Mouse (Mus musculus): ENCODE results near the gene Sardh.

Gene Sardh

GRCm38 (mm10) chr2:27248211-27248610 is at the start of gene Sardh:
Sardh (minus strand) TSS chr2:27248337.
- in situ Hi-C loops (cut with MboI, MseI), result loop anchor here in 1 of 2 experiments (10.0 kb wide), 1 partner anchor 1123 kb away; the partner anchor contains the start of gene Nacc2

GRCm38 (mm10) chr2:27296656-27297406 is 48.7 kb upstream of the Sardh start:
- in situ Hi-C loops (cut with MboI, MseI), result no loop called here

DNA sequence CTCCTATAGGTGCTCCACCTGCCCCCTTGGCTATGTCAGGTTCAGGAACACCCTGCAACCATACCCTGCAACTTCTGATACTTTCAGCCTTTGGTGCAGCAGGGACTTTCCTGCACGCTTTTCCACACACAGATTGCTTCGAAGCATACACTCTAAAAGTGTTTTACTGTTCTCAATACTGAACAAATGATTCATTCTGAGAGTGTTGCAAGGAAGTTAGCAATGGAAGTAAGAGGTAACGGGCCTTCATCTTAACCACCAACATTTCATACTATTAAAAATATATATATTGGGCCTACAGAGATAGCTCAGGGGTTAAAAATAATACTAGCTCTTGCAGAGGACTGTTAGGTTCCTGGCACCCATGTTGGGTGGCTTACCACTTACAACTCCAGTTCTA is 46.6 kb upstream of the Sardh start:
- in situ Hi-C loops (cut with MboI, MseI), result no loop called here

- in situ Hi-C loops (cut with MboI, MseI), result loop anchor here (5.0 kb wide), 3 partner anchors 138 to 478 kb away; partner anchors contain the start of gene Vav2 (in 1 of the 2)
Measured at GRCm38 (mm10) chr2:27289019-27289418, 40.9 kb upstream of the Sardh start.

DNA sequence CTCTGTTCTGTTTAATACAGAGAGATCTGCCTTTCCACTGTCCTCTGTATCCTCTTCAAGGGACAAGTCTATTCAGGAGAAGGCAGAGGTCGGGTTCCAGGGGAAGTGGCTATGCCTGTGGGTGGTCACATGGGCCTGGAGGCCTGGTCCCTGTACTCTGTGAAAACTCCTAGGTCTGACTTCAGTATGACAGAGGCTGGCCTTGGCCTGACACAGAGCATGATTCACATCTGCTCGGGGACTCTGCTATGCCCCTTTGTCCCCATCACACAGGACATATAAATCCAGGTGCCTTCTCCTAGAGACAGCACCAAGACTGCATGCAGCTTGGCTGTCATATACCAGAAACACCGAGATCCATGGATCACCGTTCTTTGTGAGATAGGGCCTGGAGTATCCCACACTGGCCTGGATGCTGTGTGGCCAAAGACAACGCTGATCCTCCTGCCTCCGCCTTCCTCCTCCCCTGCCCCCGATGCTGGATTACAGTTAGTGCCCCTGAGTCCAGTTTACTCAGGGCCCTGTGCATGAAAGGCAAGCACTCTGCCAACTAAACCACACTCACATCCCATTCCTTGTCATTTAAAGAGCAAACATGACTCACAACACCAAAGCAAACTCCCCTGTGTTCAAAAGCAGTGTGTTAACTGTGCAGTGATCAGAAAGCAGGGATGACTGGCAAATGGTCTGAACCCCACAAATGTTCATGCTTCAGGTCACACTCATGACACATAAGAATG is 39.0 kb upstream of the Sardh start:
- in situ Hi-C loops (cut with MboI, MseI), result loop anchor here (5.0 kb wide), 3 partner anchors 140 to 480 kb away; partner anchors contain the start of gene Vav2 (in 1 of the 2)

GRCm38 (mm10) chr2:27284441-27284840 is 36.3 kb upstream of the Sardh start:
- in situ Hi-C loops (cut with MboI, MseI), result no loop called here

GRCm38 (mm10) chr2:27281771-27282170 is 33.6 kb upstream of the Sardh start:
- in situ Hi-C loops (cut with MboI, MseI), result no loop called here

- in situ Hi-C loops (cut with MboI, MseI), result no loop called here
Measured at GRCm38 (mm10) chr2:27280920-27281611, 32.9 kb upstream of the Sardh start.

DNA sequence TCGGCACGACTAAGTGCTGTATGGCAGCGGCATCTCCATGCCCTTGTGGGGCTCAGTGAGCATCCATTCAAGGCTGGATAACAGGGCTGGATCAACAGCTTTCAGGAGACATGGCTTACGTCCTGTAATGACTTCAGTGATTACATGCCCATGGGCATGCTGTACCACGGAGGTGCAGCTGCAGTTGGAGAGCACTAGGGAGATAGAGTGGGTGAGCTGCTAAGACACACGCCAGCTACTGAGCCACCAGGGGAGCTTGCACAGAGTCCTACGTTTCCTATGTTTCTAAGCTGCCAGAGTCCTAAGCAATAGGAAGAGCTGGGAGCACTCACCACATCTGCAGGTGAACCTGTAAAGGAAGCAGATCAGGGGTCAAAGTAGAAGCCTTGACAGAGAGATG is 30.7 kb upstream of the Sardh start:
- in situ Hi-C loops (cut with MboI, MseI), result no loop called here

DNA sequence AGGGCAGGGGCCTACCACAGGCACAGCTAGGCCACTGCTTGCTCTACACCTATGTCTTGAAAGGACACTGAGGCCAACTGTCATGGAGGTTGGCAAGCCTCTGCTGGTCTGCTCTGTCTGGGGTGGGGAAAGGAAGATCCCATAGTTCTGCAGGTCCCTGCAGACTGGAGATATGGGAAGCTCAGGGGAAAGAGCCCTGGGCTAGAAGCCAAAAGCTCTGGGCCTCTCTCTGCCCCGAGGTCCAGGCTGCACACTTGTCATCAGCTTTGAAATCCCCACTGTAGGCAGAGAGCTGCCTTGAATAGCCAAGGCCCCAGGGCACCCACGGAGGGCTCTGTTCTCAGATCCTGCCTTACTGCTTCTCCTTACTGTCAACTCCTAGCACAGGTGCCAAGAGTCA is 20.2 kb upstream of the Sardh start:
- in situ Hi-C loops (cut with MboI, MseI), result no loop called here

- in situ Hi-C loops (cut with MboI, MseI), result no loop called here
Measured at GRCm38 (mm10) chr2:27265819-27266218, 17.7 kb upstream of the Sardh start.

DNA sequence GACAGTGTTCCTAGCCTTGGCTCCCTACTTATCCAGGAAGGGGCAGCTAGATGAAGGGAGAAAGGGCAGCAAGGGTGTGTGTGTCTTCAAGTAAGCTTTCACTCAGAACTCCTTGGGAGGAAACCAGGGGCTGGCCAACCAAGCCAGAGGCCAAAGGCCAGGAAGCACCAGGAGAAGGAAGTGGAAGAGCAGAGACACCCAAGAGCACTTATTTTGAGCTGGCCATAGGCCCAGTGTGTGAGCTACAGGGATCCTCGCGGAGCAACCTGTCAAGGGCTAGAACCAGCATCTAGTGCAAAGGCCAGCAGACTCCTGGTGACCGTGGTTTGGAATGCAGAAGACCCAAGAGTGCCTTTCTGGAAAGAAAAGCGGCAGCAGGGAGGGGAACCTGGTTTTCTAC is 14.8 kb upstream of the Sardh start:
- in situ Hi-C loops (cut with MboI, MseI), result no loop called here

DNA sequence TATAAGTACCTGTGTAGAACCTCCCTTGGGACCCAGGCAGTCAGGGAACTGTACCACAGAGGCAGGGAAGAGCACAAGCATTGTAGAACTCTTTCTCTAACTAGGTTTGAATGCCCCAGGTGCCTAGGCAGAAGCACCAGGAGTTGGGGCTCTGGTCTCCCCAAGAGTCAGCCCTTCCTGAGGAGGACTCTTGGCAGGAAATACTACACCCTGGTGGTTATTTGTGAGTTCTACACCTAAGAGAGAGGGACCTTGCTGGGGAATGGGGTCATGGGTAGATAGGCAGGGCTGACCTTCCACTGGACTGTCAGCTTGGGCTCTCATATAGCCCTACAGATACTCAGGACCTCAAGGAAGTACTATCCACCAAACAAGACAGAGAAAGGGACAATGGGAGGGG is 3.3 kb upstream of the Sardh start:
- in situ Hi-C loops (cut with MboI, MseI), result no loop called here

DNA sequence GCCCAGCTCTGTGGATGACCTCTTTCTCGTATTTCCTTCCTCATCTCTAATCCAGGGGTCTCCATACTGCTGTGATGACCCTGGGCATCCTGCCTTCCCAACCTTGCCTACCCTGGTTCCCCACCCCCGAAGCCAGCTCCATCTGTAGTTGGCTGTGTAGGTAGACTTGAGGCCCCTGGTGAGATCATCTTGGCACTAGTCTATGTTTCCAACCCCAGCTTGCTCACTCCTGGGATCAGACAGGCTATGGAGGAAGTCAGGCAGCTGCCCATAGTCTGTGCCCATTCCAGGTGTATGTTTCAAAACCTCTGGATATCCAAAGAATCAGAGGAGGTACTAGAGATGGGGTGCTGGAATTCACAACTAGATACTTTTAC is 662 bp downstream of the Sardh start:
- in situ Hi-C loops (cut with MboI, MseI), result loop anchor here in 1 of 2 experiments (10.0 kb wide), 1 partner anchor 1123 kb away; the partner anchor contains the start of gene Nacc2

- in situ Hi-C loops (cut with MboI, MseI), result loop anchor here in 1 of 2 experiments (10.0 kb wide), 1 partner anchor 1122 kb away; the partner anchor contains the start of gene Nacc2
Measured at GRCm38 (mm10) chr2:27246712-27247486, 1.2 kb downstream of the Sardh start.

GRCm38 (mm10) chr2:27245947-27246346 is 2.2 kb downstream of the Sardh start:
- in situ Hi-C loops (cut with MboI, MseI), result loop anchor here in 1 of 2 experiments (10.0 kb wide), 1 partner anchor 1121 kb away; the partner anchor contains the start of gene Nacc2

DNA sequence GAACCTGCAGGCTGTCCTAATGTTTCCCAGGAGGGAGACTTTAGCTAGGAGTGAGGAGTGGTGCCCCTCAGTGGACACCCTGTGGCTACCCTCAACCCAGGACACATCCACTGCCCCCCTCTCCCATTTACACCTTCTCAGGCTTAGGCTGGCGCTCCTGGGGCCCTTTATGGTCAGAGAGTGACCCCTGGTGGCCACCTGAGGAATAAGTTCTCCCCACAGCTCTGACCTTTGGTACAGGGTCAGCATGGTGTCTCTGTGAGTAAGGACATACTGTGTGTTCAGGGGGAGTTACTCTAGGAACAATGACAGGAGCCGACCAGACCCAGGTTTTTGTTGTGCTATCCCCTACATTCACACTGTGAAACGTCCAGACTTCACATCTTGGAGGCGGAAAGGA is 10.8 kb downstream of the Sardh start:
- in situ Hi-C loops (cut with MboI, MseI), result loop anchor here (5.0 kb wide), 3 partner anchors 105 to 195 kb away; partner anchors contain the start of gene Adamtsl2 (in 2 of the 2)

DNA sequence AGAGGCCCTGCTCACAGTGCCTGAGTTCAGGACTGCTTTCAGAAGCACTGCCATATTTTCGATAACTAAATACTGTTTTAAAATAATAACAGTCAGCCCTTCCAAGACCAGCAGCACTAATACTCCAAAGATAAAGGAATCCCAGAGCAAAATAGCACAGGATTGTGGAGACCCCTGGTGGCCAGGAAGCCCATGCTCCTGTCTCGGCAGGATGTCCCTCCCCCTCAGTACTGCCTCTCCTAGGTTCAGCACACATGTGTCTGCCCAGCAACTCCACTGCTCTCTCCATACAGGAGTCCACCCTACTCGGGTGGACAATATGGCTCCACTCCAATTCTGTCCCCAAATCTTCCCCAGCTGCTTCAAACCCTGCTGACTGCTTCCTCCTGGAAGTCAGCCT is 12.4 kb downstream of the Sardh start:
- in situ Hi-C loops (cut with MboI, MseI), result loop anchor here (5.0 kb wide), 3 partner anchors 103 to 193 kb away; partner anchors contain the start of gene Adamtsl2 (in 2 of the 2)

- in situ Hi-C loops (cut with MboI, MseI), result loop anchor here in 1 of 2 experiments (5.0 kb wide), 1 partner anchor 110 kb away; no protein-coding TSS in a partner anchor
Measured at GRCm38 (mm10) chr2:27232376-27232775, 15.8 kb downstream of the Sardh start.

DNA sequence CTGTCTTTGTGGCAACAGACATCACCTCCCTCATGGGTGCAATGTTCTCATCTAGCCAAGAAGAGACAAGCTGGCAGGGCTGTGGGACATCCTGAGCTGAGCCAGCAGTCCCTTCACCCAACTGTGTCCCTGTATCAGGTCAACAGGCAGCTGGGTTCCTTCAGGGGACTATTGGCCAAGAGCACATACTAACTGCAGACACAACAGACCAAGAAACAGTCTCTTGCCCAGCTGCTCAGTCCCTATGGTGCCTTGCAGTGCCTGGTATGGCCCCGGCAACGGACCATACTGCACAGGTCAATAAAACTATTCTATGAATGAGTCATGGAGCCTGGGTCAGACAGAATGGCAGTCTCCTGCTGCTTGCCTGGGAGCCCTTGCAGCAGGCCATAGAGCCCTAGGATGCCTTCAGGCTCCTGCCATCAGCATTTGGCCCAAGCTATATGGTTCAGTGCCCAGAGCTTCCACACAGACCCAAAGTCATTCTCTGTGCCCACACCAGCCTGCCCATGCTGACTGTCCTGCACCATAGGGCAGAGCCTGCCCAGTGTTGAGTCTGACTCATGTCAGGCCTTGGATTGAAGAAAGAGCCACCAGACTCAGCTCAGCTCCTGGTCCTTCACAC is 18.5 kb downstream of the Sardh start:
- in situ Hi-C loops (cut with MboI, MseI), result loop anchor here in 1 of 2 experiments (5.0 kb wide), 1 partner anchor 107 kb away; no protein-coding TSS in a partner anchor
